Mouse (Mus musculus) thymus, adult 2 months (tissue): ENCODE measurements at regions not wholly inside any gene's neighbourhood (a gene's known extent, or its start where the extent isn't known, plus 50 kb on each side); places are given as distances from the start of the nearest gene placed in this dataset.

Experiments
- DNase-seq: peaks from one replicate; pipeline ENCODE4 v3.0.0; 2021
- H3K27ac ChIP-seq: fragments of 200-500 bp; 2 replicates; pipeline ENCODE4 v1.5.1; 2012; ENCODE audit warnings: low read length, control low read depth; ENCODE audit not compliant: control insufficient read depth, insufficient read depth
- H3K27me3 ChIP-seq: fragments of 200-500 bp; 2 replicates; pipeline ENCODE4 v1.6.1; 2012; ENCODE audit warnings: mild to moderate bottlenecking, low read length, moderate library complexity, mixed read lengths; ENCODE audit not compliant: control insufficient read depth, insufficient read depth
- H3K36me3 ChIP-seq: fragments of 200-500 bp; 2 replicates; pipeline ENCODE4 v1.6.1; 2012; ENCODE audit warnings: mild to moderate bottlenecking, low read length, moderate library complexity; ENCODE audit not compliant: control insufficient read depth, insufficient read depth
- H3K4me1 ChIP-seq: fragments of 200-500 bp; replicated peaks from 2 replicates; pipeline ENCODE4 v1.6.1; 2012; ENCODE audit warnings: low read length; ENCODE audit not compliant: control insufficient read depth, insufficient read depth
- H3K4me3 ChIP-seq: fragments of 200-500 bp; 2 replicates; pipeline ENCODE4 v1.5.1; 2012; ENCODE audit warnings: mild to moderate bottlenecking, low read length, control low read depth, moderate library complexity; ENCODE audit not compliant: control insufficient read depth, insufficient read depth
- CTCF ChIP-seq: fragments of 200-500 bp; IDR thresholded peaks from 2 replicates; pipeline ENCODE4 v1.5.1; 2012; ENCODE audit warnings: mild to moderate bottlenecking, control low read depth, low read length, moderate library complexity, borderline replicate concordance; ENCODE audit not compliant: control insufficient read depth, poor library complexity, insufficient read depth; ENCODE audit errors: extremely low read depth
- POLR2A ChIP-seq: fragments of 200-500 bp; IDR thresholded peaks from 2 replicates; pipeline ENCODE4 v1.6.1; 2012; ENCODE audit warnings: mild to moderate bottlenecking, low read length, control low read depth, moderate library complexity; ENCODE audit not compliant: control insufficient read depth, poor library complexity, insufficient read depth; ENCODE audit errors: extremely low read depth
- WGBS: fragments of 180-500 bp; shearing (Covaris S2); methylation state at CpG from one replicate; pipeline ENCODE4 v1.1.7; 2018; 5-methylcytosine and 5-hydroxymethylcytosine counted together

GRCm38 (mm10) chr11:19332727-19333126, 313.9 kb upstream of the Meis1 start:
- 81% methylated on average over 1 of the region's 1 CpGs for WGBS
- TF ChIP-seq CTCF (no peak), POLR2A (no peak)

GRCm38 (mm10) chr11:19333908-19334487, 315.2 kb upstream of the Meis1 start:
- H3K36me3 ChIP-seq: no peaks in the 10 kb centered on the region
- H3K27me3 ChIP-seq: no peaks in the 10 kb centered on the region
- no peak overlapping the region for H3K27ac ChIP-seq
- H3K4me1 ChIP-seq: no peaks in the 10 kb centered on the region
- 97% methylated on average over 1 of the region's 1 CpGs for WGBS
- TF ChIP-seq CTCF: no peak
- no peak for TF ChIP-seq POLR2A
- DNase-seq: no peak
- no peak overlapping the region for H3K4me3 ChIP-seq

More at GRCm38 (mm10) chr11:19332727-19333126, 313.9 kb upstream of the Meis1 start:
- Histone ChIP-seq H3K27me3 (no peaks in the 10 kb centered on the region), H3K36me3 (no peaks in the 10 kb centered on the region), H3K27ac (no peak overlapping the region), H3K4me1 (no peaks in the 10 kb centered on the region), H3K4me3 (no peak overlapping the region)
- no peak for DNase-seq

GRCm38 (mm10) chr11:19335384-19335783, 316.6 kb upstream of the Meis1 start:
- WGBS: 95% methylated on average over 3 of the region's 3 CpGs

GRCm38 (mm10) chr11:19339721-19340317, 321.0 kb upstream of the Meis1 start:
- H3K27ac ChIP-seq: no peak overlapping the region
- no peak overlapping the region for H3K4me3 ChIP-seq
- TF ChIP-seq POLR2A (no peak), CTCF (no peak)
- H3K27me3 ChIP-seq: no peaks in the 10 kb centered on the region
- DNase-seq: no peak
- 96% methylated on average over 7 of the region's 7 CpGs for WGBS
- H3K4me1 ChIP-seq: no peaks in the 10 kb centered on the region
- H3K36me3 ChIP-seq: no peaks in the 10 kb centered on the region

More at GRCm38 (mm10) chr11:19335384-19335783, 316.6 kb upstream of the Meis1 start:
- DNase-seq: no peak
- Histone ChIP-seq H3K27me3 (no peaks in the 10 kb centered on the region), H3K4me1 (no peaks in the 10 kb centered on the region), H3K4me3 (no peak overlapping the region), H3K36me3 (no peaks in the 10 kb centered on the region), H3K27ac (no peak overlapping the region)
- no peak for TF ChIP-seq POLR2A
- TF ChIP-seq CTCF: no peak

GRCm38 (mm10) chr11:19340889-19341288, 322.1 kb upstream of the Meis1 start:
- H3K4me3 ChIP-seq: no peak overlapping the region
- no peak for DNase-seq
- WGBS: 90% methylated on average over 5 of the region's 5 CpGs
- H3K27me3 ChIP-seq: no peaks in the 10 kb centered on the region
- no peaks in the 10 kb centered on the region for H3K36me3 ChIP-seq
- H3K4me1 ChIP-seq: no peaks in the 10 kb centered on the region
- no peak overlapping the region for H3K27ac ChIP-seq
- TF ChIP-seq CTCF (no peak), POLR2A (no peak)

GRCm38 (mm10) chr11:19341379-19341778, 322.6 kb upstream of the Meis1 start:
- Histone ChIP-seq H3K27ac (no peak overlapping the region), H3K4me3 (no peak overlapping the region), H3K27me3 (no peaks in the 10 kb centered on the region), H3K36me3 (no peaks in the 10 kb centered on the region), H3K4me1 (no peaks in the 10 kb centered on the region)
- no peak for TF ChIP-seq CTCF
- TF ChIP-seq POLR2A: no peak
- 20% methylated on average over 3 of the region's 3 CpGs for WGBS
- no peak for DNase-seq
